Mouse (Mus musculus) small intestine, adult 2 months (tissue): ENCODE data around the gene Zfp36. TPM values are rescaled to one million over a fixed set of nuclear protein-coding genes. Genes with fewer than 3 reads are reported as not detected.

ENCODE experiments used
- H3K27ac ChIP-seq: fragments of 200-500 bp; 2 replicates; pipeline ENCODE4 v1.5.1; 2012; ENCODE audit warnings: low read depth, low read length, control low read depth, inconsistent platforms; ENCODE audit not compliant: insufficient read depth
- H3K27me3 ChIP-seq: fragments of 200-500 bp; 2 replicates; pipeline ENCODE4 v1.6.1; 2012; ENCODE audit warnings: mild to moderate bottlenecking, moderate library complexity, low read length, inconsistent platforms; ENCODE audit not compliant: control insufficient read depth, insufficient read depth
- H3K36me3 ChIP-seq: fragments of 200-500 bp; 2 replicates; pipeline ENCODE4 v1.6.1; 2012; ENCODE audit warnings: mild to moderate bottlenecking, low read length, control low read depth, inconsistent platforms; ENCODE audit not compliant: control insufficient read depth, insufficient read depth
- H3K4me1 ChIP-seq: fragments of 200-500 bp; 2 replicates; pipeline ENCODE4 v1.6.1; 2012; ENCODE audit warnings: low read length, inconsistent platforms, mixed read lengths; ENCODE audit not compliant: control insufficient read depth, insufficient read depth, insufficient read length
- H3K4me3 ChIP-seq: fragments of 200-500 bp; 2 replicates; pipeline ENCODE4 v1.5.1; 2012; ENCODE audit warnings: low read depth, mild to moderate bottlenecking, control low read depth, inconsistent platforms, low read length, moderate library complexity
- CTCF ChIP-seq: fragments of 200-500 bp; IDR thresholded peaks from 2 replicates; pipeline ENCODE4 v1.5.1; 2012; ENCODE audit warnings: low read depth, mild to moderate bottlenecking, control low read depth, inconsistent platforms, low read length, moderate library complexity, mixed read lengths; ENCODE audit not compliant: insufficient replicate concordance, insufficient read length; ENCODE audit errors: extremely low read depth
- POLR2A ChIP-seq: fragments of 200-500 bp; IDR thresholded peaks from 2 replicates; pipeline ENCODE4 v1.6.1; 2012; ENCODE audit warnings: low read depth, mild to moderate bottlenecking, control low read depth, inconsistent platforms, low read length, moderate library complexity
- whole genome bisulfite sequencing: fragments of 180-500 bp; shearing (Covaris S2); methylation state at CpG from one replicate; pipeline ENCODE4 v1.1.7; 2018; 5-methylcytosine and 5-hydroxymethylcytosine counted together
- polyA plus RNA-seq: library from polyadenylated mRNA; depleted of rRNA; stranded (reverse); fragments of >200 nt; gene quantifications from 2 replicates; pipeline ENCODE4 v1.2.3, GENCODE M21; 2012; rRNA removed

The Zfp36 gene
- 85.4 and 196 TPM in 2 replicates for polyA plus RNA-seq

DNA sequence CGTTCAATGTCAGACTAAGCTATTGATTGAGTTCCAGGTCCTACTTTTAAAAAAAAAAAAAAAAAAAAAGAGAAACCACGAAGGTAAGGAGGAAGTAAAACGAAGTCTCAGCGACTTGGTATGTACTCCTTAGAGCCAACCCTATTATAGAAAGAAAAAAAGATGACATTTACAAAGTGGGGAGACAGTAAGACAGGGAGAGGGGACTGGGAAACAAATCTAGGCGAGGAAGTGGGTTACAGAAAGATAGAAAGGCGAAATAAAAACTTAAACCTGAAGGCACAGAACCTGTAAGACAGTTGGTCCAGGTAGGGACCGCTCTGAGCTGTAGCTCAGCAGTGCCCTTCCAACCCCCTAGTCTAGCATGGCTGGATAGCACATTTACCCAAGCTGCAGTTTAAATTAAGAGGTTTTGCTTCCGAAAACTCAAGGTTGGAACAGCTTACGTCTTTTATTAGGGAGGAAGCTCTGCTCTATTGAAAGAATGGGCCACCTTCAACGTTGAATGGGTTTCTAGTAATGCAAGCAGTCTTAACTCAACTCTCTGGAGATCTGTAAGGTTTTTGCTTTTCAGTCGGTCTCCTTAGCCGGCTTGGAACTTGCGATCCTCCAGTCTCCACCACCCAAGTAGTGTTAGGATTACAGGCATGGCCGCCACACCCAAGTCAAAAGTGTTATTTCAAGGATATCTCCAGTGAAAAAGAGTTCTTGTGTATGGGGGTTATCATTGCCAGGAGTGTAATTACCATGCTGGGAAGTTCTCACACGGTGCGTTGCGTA, at the start of gene Zfp36:
Gene Zfp36, minus strand, starts transcription at position 17 of the 780 bp plus-strand sequence.
- H3K27me3 ChIP-seq, result no peaks in the 10 kb centered on the region
- H3K4me3 ChIP-seq, result peak within 1 kb of the TSS; percentile 78
- peak within 1 kb of the TSS; percentile 98 for H3K27ac ChIP-seq
- H3K36me3 ChIP-seq, result peaks cover 18% of the 10 kb centered on the region
- H3K4me1 ChIP-seq, result peaks cover 28% of the 10 kb centered on the region; the same call in 1 of the 2 replicates
- TF ChIP-seq POLR2A (no peak), CTCF (no peak)
- WGBS, result 27% methylated on average over 17 of the region's 17 CpGs

DNA sequence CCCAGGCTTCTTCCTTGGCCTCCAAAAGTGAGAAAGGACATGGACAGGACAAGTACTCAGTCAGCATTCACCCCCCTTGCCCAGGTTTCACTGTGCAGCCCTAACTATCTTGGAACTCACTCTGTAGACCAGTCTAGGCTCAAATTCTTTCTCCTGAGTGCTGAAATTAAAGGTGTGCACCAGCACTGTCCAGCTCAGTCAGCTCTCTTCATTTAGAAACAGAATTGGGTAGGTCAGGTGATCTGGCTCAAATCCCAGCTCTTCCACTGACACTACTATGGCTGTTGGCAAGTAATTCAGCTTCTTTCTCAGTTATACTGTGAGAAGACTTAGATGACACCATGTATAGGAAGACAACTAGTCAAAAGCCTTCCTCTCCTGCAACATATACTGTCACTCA, 47.7 kb upstream of the Zfp36 start:
- H3K4me3 ChIP-seq, result no peak overlapping the region
- TF ChIP-seq POLR2A, result no peak
- no peak for TF ChIP-seq CTCF
- peaks cover 9% of the 10 kb centered on the region for H3K36me3 ChIP-seq
- H3K27ac ChIP-seq, result no peak overlapping the region
- no peaks in the 10 kb centered on the region for H3K4me1 ChIP-seq
- H3K27me3 ChIP-seq, result no peaks in the 10 kb centered on the region

- Histone ChIP-seq H3K27ac (no peak overlapping the region), H3K4me1 (no peaks in the 10 kb centered on the region), H3K36me3 (peaks cover 29% of the 10 kb centered on the region), H3K27me3 (no peaks in the 10 kb centered on the region), H3K4me3 (no peak overlapping the region)
- WGBS, result 61% methylated on average over 1 of the region's 1 CpGs
- TF ChIP-seq POLR2A (no peak), CTCF (no peak)
These were observed 43.0 kb upstream of the Zfp36 start for GRCm38 (mm10) chr7:28423018-28423417.

DNA sequence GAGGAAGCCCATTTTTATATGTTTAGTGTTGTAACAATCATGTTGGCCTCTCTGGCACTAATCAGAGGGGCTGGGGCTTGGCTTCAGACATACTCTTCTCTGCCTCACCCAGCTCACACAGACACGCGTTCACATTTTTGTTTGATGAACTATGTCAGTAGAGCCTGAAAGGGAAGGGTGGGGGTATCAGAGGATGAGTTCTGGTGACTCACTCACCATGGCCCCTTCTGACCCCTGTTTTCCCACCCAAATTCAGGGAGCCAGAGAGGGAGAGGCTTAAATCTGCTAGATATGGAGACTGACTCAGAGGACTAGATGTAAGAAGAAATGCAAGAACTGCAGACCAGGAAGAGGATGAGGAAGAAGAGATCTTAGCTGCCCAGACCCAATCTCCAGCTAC, 39.4 kb upstream of the Zfp36 start:
- TF ChIP-seq POLR2A, result no peak
- TF ChIP-seq CTCF, result no peak
- Histone ChIP-seq H3K4me1 (no peaks in the 10 kb centered on the region), H3K27me3 (no peaks in the 10 kb centered on the region), H3K27ac (no peak overlapping the region), H3K36me3 (peaks cover 35% of the 10 kb centered on the region), H3K4me3 (no peak overlapping the region)
- WGBS, result 86% methylated on average over 2 of the region's 2 CpGs

DNA sequence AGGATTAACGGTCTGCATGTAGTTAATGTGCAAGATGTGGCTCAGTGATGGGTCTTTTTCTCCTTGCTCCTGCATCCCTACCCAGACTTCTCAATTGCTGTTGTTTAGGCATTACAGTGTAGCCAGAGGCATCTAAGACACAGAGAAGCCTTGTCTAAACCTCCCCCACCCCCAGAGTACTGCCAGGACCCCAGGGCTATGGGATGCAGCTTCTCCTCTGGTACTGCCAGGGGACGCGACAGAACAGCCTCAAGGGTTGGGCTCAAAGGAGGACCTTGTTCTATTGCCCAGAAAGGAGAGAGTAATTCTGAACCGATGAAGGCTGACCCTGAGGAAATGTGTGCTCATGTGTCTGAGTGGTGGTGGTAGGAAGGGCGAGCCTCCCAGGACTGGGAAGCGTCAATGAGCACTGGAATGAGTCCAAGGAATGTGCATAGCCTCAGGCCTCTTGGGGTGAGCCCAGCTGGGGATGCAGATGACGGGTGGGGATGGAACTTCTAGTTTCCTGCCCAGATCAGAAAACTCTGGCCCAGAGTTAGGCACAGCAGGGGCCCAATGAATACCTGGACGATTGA, 38.1 kb upstream of the Zfp36 start:
- TF ChIP-seq CTCF, result no peak
- no peak for TF ChIP-seq POLR2A
- H3K27ac ChIP-seq, result no peak overlapping the region
- 62% methylated on average over 8 of the region's 8 CpGs for WGBS

DNA sequence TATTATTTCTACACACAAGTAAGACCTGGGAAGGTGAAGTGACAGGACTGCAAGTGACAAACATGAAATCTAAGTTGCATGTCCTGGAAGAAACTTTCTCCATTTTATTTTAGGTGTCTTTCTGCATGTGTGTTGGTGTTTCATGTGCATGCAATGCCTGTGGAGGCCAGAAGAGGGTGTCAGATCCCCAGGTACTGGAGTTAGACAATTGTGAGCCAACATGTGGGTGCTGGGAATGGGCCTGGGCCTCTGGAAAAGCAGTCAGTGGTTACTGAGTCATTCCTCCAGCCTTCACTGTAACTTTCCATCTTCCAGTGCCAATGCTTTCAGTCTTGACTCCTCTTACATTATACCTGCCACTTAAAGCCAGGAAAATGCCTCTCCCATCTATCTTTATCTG, 37.3 kb upstream of the Zfp36 start:
- TF ChIP-seq CTCF, result no peak
- no peak for TF ChIP-seq POLR2A
- no peak overlapping the region for H3K27ac ChIP-seq
- H3K36me3 ChIP-seq, result peaks cover 39% of the 10 kb centered on the region

More for the DNA sequence above, 38.1 kb upstream of the Zfp36 start:
- no peak overlapping the region for H3K4me3 ChIP-seq
- no peaks in the 10 kb centered on the region for H3K27me3 ChIP-seq
- no peaks in the 10 kb centered on the region for H3K4me1 ChIP-seq
- H3K36me3 ChIP-seq, result peaks cover 37% of the 10 kb centered on the region

GRCm38 (mm10) chr7:28412826-28413225, 32.8 kb upstream of the Zfp36 start:
- WGBS, result 51% methylated on average over 4 of the region's 4 CpGs

More for the DNA sequence above, 37.3 kb upstream of the Zfp36 start:
- Histone ChIP-seq H3K4me3 (no peak overlapping the region), H3K27me3 (no peaks in the 10 kb centered on the region), H3K4me1 (no peaks in the 10 kb centered on the region)

More at GRCm38 (mm10) chr7:28412826-28413225, 32.8 kb upstream of the Zfp36 start:
- no peak overlapping the region for H3K4me3 ChIP-seq
- H3K27ac ChIP-seq, result no peak overlapping the region
- H3K4me1 ChIP-seq, result peaks cover 10% of the 10 kb centered on the region
- no peaks in the 10 kb centered on the region for H3K27me3 ChIP-seq
- TF ChIP-seq POLR2A, result no peak
- TF ChIP-seq CTCF, result no peak
- peaks cover 31% of the 10 kb centered on the region for H3K36me3 ChIP-seq
